Mouse (Mus musculus) MEL (cell line): ENCODE data around the gene Myo18b.

ENCODE experiments used
- CHD2 ChIP-seq: IDR thresholded peaks from 2 replicates; pipeline ENCODE4 v1.6.1; 2011; ENCODE audit warnings: low read length, improper control_type of control experiment
- CTCF ChIP-seq, 3 experiments: IDR thresholded peaks in 2 of 3; conservative IDR thresholded peaks in 1 of 3; 2 replicates each; pipeline ENCODE4 v1.5.1; 2011 to 2012; ENCODE audit warnings: low read length in 3 of 3, low read depth in 2 of 3, mild to moderate bottlenecking in 2 of 3, improper control_type of control experiment in 1 of 3, inconsistent platforms in 1 of 3, mixed read lengths in 1 of 3, moderate library complexity in 1 of 3; ENCODE audit not compliant: control insufficient read depth in 1 of 3, insufficient read depth in 1 of 3, poor library complexity in 1 of 3, severe bottlenecking in 1 of 3
- EP300 ChIP-seq, 2 experiments: IDR thresholded peaks; 2 replicates each; pipeline ENCODE4 v1.6.1; 2011; ENCODE audit warnings: improper control_type of control experiment in 2 of 2, low read length in 2 of 2, low read depth in 1 of 2, mild to moderate bottlenecking in 1 of 2
- MXI1 ChIP-seq: IDR thresholded peaks from 2 replicates; pipeline ENCODE4 v1.6.1; 2011; ENCODE audit warnings: mild to moderate bottlenecking, low read depth, low read length, improper control_type of control experiment
- POLR2A ChIP-seq, 2 experiments: IDR thresholded peaks; 2 replicates each; pipeline ENCODE4 v1.6.1; 2011 to 2012; ENCODE audit warnings: low read length in 2 of 2, mild to moderate bottlenecking in 2 of 2, control low read depth in 1 of 2, improper control_type of control experiment in 1 of 2, low read depth in 1 of 2, moderate library complexity in 1 of 2; ENCODE audit not compliant: control insufficient read depth in 1 of 2, insufficient read depth in 1 of 2, poor library complexity in 1 of 2
- RAD21 ChIP-seq: IDR thresholded peaks from 2 replicates; pipeline ENCODE4 v1.6.1; 2011; ENCODE audit warnings: mild to moderate bottlenecking, low read depth, low read length, improper control_type of control experiment
- SIN3A ChIP-seq: IDR thresholded peaks from 2 replicates; pipeline ENCODE4 v1.6.1; 2012; ENCODE audit warnings: low read length, improper control_type of control experiment, inconsistent platforms
- SMC3 ChIP-seq: IDR thresholded peaks from 2 replicates; pipeline ENCODE4 v1.6.1; 2011; ENCODE audit warnings: low read depth, low read length, improper control_type of control experiment
- TBP ChIP-seq: IDR thresholded peaks from 2 replicates; pipeline ENCODE4 v1.8.0; 2011; ENCODE audit warnings: low read depth, low read length, improper control_type of control experiment
- TCF12 ChIP-seq: IDR thresholded peaks from 2 replicates; pipeline ENCODE4 v1.6.1; 2014; ENCODE audit warnings: low read depth, mild to moderate bottlenecking, inconsistent platforms, low read length, improper control_type of control experiment, moderate library complexity

DNA sequence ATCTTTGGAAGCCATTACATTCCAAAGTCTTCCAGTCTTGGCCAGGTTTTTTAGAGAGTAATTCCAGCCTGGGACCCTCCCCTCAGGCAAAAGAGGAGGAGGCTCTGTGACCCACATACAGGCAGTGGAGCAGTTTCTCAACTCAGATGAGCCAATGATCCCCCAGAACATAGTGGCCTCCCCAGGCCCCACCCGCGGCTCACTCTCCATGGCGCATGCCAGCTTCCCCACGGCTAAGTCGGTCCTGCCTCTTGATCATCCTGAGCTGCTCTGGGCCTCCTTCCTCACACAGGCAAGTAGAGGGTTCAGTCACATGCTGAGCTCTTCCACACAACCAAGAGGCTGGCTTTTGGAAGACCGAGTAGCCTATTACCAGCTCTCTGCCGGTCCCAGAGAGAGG, 7.5 kb downstream of the Myo18b start:
- no peak for TF ChIP-seq CTCF (IDR thresholded peaks at IDR 0.05 in 2 of 3, conservative IDR thresholded peaks at IDR 0.05 in 1 of 3; ENCODE audit: control insufficient read depth in 1 of 3, insufficient read depth in 1 of 3, low read depth in 2 of 3, low read length in 3 of 3, poor library complexity in 1 of 3, severe bottlenecking in 1 of 3)
- no peak for TF ChIP-seq CHD2
- TF ChIP-seq SIN3A = no peak
- TF ChIP-seq TBP = no peak
- no peak for TF ChIP-seq TCF12
- no peak for TF ChIP-seq EP300 (IDR thresholded peaks at IDR 0.05; ENCODE audit: low read depth in 1 of 2, low read length in 2 of 2)
- no peak for TF ChIP-seq POLR2A (IDR thresholded peaks at IDR 0.05; ENCODE audit: control insufficient read depth in 1 of 2, insufficient read depth in 1 of 2, low read depth in 1 of 2, low read length in 2 of 2, poor library complexity in 1 of 2)
- no peak for TF ChIP-seq MXI1
- no peak for TF ChIP-seq SMC3
- no peak for TF ChIP-seq RAD21
